Mouse (Mus musculus): ENCODE data around the gene Hes1.

Gene Hes1

GRCm38 (mm10) chr16:30050767-30051490 lies 13.3 kb upstream of the Hes1 start:
- no peak for DNase-seq (ENCODE audit: low read depth in 1 of 2, low spot score in 2 of 2)

- no peak for DNase-seq (ENCODE audit: low read depth in 1 of 2, low spot score in 2 of 2)
Measured at GRCm38 (mm10) chr16:30052271-30052670, 11.9 kb upstream of the Hes1 start.

DNA sequence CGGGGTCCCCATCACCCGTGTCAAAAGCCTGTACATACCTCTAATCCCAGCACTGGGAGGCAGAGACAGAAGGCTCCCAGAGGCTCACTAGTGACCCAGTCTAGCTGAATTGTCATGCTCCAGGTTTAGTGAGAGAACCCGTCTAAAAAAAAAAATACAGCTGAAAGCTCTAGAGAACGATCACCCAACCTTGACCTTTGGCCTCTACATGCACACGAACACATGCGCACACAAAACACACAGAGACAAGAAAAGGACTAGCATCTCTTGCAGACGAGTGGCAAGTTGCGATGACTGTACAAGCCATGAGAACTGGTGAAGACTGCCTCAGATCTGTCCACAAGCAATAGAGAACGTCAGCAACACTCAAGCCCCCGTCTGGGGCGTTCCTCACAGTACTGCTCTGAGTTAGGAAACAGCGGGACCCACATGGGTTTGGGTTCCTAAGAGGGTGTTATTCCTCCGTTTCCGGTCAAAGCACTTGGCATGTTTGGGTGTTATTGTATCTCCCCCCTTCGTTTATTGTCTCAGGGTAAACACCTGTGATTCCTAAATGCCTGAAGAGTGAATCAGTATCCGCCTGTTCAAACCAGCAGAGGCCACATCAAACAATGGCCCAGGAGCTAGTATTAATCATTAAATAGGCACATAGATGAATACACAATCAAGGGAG lies 11.2 kb upstream of the Hes1 start:
- no peak for DNase-seq (ENCODE audit: low read depth in 1 of 2, low spot score in 2 of 2)

DNA sequence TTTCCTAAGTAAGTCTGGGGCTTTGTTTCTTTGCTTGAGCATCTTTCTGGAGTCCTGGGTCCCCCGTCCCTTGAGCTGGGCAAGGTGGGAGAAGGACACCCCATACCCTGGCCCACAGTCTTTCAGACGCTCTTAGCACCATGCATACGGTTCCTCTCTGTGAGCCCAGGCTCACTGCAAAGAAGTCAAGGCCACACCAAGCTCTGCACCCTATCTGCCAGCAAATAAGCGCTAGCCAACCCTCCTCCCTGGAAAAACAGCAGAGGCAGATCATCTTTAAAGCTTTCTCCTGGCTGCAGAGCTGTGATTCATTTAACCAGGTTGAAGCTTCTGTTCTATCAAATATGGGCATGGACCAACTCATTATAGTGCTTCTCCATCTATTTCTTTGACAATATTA lies 9.6 kb upstream of the Hes1 start:
- DNase-seq (ENCODE audit: low read depth in 1 of 2, low spot score in 2 of 2): no peak

- DNase-seq (ENCODE audit: low read depth in 1 of 2, low spot score in 2 of 2): no peak
Measured at GRCm38 (mm10) chr16:30055361-30055889, 8.8 kb upstream of the Hes1 start.

- DNase-seq (ENCODE audit: low read depth in 1 of 2, low spot score in 2 of 2): no peak
Measured at GRCm38 (mm10) chr16:30055927-30056326, 8.3 kb upstream of the Hes1 start.

GRCm38 (mm10) chr16:30056906-30057305 lies 7.3 kb upstream of the Hes1 start:
- no peak for DNase-seq (ENCODE audit: low read depth in 1 of 2, low spot score in 2 of 2)

DNA sequence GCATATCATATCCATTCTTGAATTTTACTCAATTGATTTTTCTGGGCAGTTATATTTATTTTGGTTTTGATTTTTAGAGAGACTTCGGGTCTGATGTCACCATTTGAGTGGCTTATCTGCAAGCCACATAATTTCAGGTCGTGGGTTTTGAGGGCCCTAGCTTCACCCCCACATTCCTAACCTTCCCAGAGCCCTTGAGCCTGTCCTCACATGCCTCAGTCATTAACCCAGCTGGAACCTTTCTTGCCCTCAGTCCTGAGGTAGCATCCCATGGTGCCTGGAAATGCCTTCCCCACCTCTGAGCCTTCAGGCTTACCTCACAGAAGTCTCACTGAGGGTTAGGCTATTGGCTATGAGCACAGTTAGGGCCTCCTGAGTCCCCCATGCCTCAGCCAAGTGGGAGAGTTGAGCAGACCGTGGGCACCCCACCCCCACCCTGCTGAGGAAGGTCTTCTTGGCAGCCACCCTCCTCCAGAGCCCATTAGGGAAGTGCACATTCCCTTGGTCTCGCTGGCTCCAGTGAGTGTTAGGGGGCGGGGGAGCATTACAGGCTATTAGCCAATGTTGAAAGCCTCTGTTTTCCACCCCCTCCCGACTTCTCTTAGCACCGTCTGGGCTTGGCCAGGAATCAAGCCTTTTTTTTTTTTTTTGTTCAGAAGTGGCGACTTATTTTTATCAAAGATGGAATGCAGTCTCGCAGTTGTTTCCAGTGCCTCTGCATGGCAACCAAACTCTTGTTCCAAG lies 5.0 kb upstream of the Hes1 start:
- no peak for DNase-seq (ENCODE audit: low read depth in 1 of 2, low spot score in 2 of 2)

DNA sequence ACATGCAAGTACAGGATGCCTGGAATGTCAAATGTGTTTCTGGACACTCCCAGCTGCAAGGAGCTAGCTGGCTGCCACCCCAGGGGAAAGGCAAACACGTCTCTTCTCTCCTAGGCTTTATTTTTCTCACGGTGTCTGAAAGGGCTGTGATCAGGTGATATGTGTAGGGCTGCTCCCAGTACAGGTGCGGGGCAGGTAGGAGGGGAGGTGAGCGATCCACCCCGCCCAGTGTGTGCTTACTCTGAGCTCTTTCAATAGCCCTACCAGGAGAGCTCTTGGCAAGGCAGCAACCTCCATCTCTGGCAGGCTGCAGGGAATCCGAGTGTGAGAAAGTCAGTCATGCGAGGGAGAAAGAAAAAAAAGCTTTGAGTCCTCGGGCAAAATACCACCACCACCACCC lies 3.8 kb upstream of the Hes1 start:
- DNase-seq (ENCODE audit: low read depth in 1 of 2, low spot score in 2 of 2): no peak

GRCm38 (mm10) chr16:30062242-30063030 lies 1.7 kb upstream of the Hes1 start:
- no peak for DNase-seq (ENCODE audit: low read depth in 1 of 2, low spot score in 2 of 2)

DNA sequence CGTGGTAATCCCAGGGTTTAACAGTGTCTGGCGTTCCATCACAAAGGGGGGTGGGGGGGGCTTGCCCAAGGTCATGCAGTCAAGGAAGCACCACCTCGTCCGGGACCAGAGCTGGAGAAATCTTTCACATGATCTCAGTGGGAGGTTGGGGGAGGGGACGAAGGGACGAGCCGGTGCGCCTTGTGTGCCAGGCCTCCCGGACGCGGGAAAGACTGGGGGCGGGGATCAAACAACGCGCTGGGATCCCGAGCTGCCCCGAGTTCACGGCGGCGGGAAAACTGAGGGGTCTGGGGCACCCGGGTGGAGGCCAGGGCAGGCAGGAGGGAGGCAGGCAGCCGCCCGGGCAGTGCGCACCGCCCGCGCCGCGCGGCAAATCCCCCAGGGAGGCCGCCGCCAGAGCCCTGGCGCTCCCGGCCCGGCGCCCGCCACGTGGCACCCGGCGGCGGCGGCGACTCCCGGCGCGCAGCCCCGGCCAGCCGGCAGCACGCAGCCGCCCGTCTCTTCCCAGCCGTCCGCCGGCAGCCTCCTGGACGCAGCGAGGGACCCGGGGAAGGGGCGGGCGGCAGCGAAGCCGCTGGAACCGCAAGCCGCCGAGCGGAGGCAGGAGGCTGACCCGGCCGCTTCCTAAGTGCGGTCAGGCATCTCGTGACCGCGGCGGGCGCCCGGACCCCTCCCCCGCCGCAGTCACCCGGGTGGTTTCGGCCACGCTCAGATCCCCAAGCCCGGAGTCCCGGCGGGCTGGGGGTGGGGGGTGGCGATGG lies 883 bp upstream of the Hes1 start:
- peak in 1 of 2 experiments; percentile 55 for DNase-seq (ENCODE audit: low read depth in 1 of 2, low spot score in 2 of 2)

- no peak for DNase-seq (ENCODE audit: low read depth in 1 of 2, low spot score in 2 of 2)
Measured at GRCm38 (mm10) chr16:30064613-30065012, 429 bp downstream of the Hes1 start.

DNA sequence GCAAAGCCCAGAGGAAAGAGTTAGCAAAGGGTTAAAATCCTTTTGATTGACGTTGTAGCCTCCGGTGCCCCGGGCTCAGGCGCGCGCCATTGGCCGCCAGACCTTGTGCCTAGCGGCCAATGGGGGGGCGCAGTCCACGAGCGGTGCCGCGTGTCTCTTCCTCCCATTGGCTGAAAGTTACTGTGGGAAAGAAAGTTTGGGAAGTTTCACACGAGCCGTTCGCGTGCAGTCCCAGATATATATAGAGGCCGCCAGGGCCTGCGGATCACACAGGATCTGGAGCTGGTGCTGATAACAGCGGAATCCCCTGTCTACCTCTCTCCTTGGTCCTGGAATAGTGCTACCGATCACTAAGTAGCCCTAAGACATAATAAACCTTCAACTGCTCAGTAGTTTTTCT lies 893 bp downstream of the Hes1 start:
- DNase-seq (ENCODE audit: low read depth in 1 of 2, low spot score in 2 of 2): peak in 1 of 2 experiments; percentile 85

DNA sequence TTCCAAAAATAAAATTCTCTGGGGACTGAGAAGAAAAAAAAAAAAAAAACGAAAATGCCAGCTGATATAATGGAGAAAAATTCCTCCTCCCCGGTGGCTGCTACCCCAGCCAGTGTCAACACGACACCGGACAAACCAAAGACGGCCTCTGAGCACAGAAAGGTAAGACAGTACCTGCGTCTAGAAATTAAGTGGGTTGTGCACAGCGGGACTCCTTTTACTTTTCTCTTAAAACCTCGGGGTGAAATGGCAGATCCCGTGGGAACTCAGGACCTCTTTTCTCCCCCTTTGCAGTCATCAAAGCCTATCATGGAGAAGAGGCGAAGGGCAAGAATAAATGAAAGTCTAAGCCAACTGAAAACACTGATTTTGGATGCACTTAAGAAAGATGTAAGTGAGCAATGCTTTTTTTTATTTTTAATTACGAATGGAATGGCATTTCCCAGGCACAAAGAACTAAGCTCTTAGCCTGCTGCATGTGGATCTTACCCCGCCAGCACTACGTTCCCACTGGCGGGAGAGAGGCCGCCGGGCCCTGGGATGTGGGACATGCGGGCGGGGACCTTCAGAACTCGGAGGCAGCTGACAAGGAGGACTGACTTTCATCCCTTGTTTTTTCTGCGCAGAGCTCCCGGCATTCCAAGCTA lies 1.5 kb downstream of the Hes1 start:
- DNase-seq (ENCODE audit: low read depth in 1 of 2, low spot score in 2 of 2): no peak

DNA sequence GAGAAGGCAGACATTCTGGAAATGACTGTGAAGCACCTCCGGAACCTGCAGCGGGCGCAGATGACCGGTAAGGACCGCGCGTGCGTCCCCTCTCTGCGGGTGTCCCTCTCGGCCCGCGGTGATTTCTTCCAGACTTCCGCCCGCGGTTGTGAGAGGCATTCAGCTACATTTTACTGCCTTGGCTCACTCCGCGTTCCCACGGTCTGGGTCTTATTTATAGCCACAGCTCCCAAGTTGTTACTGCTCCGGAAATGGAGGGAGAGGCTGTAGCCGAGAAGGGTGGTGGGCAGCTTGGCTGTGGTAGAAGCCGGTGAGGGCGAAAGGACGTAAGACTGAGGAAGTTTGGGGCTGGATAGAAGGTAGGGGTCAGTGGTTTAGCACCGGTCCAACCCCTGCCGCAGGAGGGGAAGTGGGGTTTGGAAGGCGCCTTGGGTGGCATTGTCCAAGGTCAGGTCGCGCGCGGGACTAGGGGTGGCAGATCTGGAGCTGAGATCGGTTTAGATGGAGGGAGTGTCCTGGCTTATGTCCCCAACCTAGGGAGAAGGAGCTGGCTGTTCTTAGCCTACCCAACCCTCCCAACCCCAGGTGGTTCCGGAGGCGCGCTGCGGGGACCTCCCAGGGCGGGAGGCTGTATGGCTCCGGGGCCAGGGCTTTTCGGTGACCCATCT lies 2.1 kb downstream of the Hes1 start:
- peak in 1 of 2 experiments; percentile 44 for DNase-seq (ENCODE audit: low read depth in 1 of 2, low spot score in 2 of 2)

DNA sequence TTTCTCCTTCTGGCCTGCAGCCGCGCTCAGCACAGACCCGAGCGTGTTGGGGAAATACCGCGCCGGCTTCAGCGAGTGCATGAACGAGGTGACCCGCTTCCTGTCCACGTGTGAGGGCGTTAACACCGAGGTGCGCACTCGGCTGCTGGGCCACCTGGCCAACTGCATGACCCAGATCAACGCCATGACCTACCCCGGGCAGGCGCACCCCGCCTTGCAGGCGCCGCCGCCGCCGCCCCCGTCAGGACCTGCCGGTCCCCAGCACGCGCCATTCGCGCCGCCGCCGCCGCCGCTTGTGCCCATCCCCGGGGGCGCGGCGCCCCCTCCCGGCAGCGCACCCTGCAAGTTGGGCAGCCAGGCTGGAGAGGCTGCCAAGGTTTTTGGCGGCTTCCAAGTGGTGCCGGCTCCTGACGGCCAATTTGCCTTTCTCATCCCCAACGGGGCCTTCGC lies 2.7 kb downstream of the Hes1 start:
- DNase-seq (ENCODE audit: low read depth in 1 of 2, low spot score in 2 of 2): peak in 1 of 2 experiments; percentile 61

GRCm38 (mm10) chr16:30068041-30069020 lies 4.1 kb downstream of the Hes1 start:
- no peak for DNase-seq (ENCODE audit: low read depth in 1 of 2, low spot score in 2 of 2)

GRCm38 (mm10) chr16:30069580-30069949 lies 5.4 kb downstream of the Hes1 start:
- no peak for DNase-seq (ENCODE audit: low read depth in 1 of 2, low spot score in 2 of 2)

Measured in monocyte, adult 2 months (primary cell).